Mouse (Mus musculus) neural tube, embryonic 13.5 days (tissue): ENCODE measurements around the gene Chst4. TPM values are rescaled to one million over a fixed set of nuclear protein-coding genes. Genes with fewer than 3 reads are reported as not detected.
A peak's percentile ranks its signal among the peaks of the same experiment; 100 is the strongest.

Source experiments
- ATAC-seq: fragments of 200-750 bp; cut with Nextera tagmentation; 2 replicates; pipeline ENCODE4 v1.8.0; 2017; ENCODE audit warnings: low read depth, mild to moderate bottlenecking, moderate TSS enrichment, moderate library complexity
- H3K27ac ChIP-seq: fragments of 300-500 bp; sonication (generic); replicated peaks from 2 replicates; pipeline ENCODE4 v1.5.1; 2015; ENCODE audit warnings: moderate library complexity, mild to moderate bottlenecking, inconsistent platforms
- H3K27me3 ChIP-seq: fragments of 300-500 bp; sonication (generic); 2 replicates; pipeline ENCODE4 v1.6.1; 2015; ENCODE audit warnings: mild to moderate bottlenecking, inconsistent platforms
- H3K36me3 ChIP-seq: fragments of 300-500 bp; sonication (generic); 2 replicates; pipeline ENCODE4 v1.6.1; 2015; ENCODE audit warnings: mild to moderate bottlenecking, inconsistent platforms
- H3K4me1 ChIP-seq: fragments of 300-500 bp; sonication (generic); replicated peaks from 2 replicates; pipeline ENCODE4 v1.6.1; 2015; ENCODE audit warnings: inconsistent platforms
- H3K4me2 ChIP-seq: fragments of 300-500 bp; sonication (generic); 2 replicates; pipeline ENCODE4 v1.6.1; 2015; ENCODE audit warnings: inconsistent platforms, mild to moderate bottlenecking, moderate library complexity
- H3K4me3 ChIP-seq: fragments of 300-500 bp; sonication (generic); 2 replicates; pipeline ENCODE4 v1.5.1; 2015; ENCODE audit warnings: mild to moderate bottlenecking, inconsistent platforms
- H3K9ac ChIP-seq: fragments of 300-500 bp; sonication (generic); 2 replicates; pipeline ENCODE4 v1.6.1; 2015; ENCODE audit warnings: moderate library complexity, mild to moderate bottlenecking, inconsistent platforms
- H3K9me3 ChIP-seq: fragments of 300-500 bp; sonication (generic); 2 replicates; pipeline ENCODE4 v1.6.1; 2016; ENCODE audit warnings: inconsistent platforms
- WGBS: fragments of 180-500 bp; shearing (Covaris S2); methylation state at CpG from one replicate; pipeline ENCODE4 v1.1.7; 2015; 5-methylcytosine and 5-hydroxymethylcytosine counted together
- polyA plus RNA-seq: library from polyadenylated mRNA; unstranded; fragments of >200 nt; fragmentation: Nextera tagmentation; extraction: Ambion mirVana; gene quantifications from 2 replicates; pipeline ENCODE4 v1.2.1, GENCODE M21; 2015

The Chst4 gene
- polyA plus RNA-seq, 1 experiment from 2014 or later, result not detected

- Histone ChIP-seq H3K9me3 (no peaks in the 10 kb centered on the region), H3K4me3 (no peak overlapping the region), H3K36me3 (no peaks in the 10 kb centered on the region), H3K9ac (no peak overlapping the region), H3K4me1 (peaks cover 9% of the 10 kb centered on the region; the same call in 1 of the 2 replicates), H3K27me3 (no peaks in the 10 kb centered on the region), H3K27ac (no peak overlapping the region), H3K4me2 (no peak overlapping the region)
- ATAC-seq, result no peak
- WGBS, result 37% methylated on average over 9 of the region's 9 CpGs
These were observed 36.6 kb downstream of the Chst4 start for GRCm38 (mm10) chr8:110002953-110003352.

GRCm38 (mm10) chr8:109999974-110000373 is 39.6 kb downstream of the Chst4 start:
- Histone ChIP-seq H3K27me3 (no peaks in the 10 kb centered on the region), H3K4me1 (no peaks in the 10 kb centered on the region), H3K4me3 (no peak overlapping the region), H3K4me2 (no peak overlapping the region), H3K36me3 (no peaks in the 10 kb centered on the region), H3K27ac (no peak overlapping the region), H3K9me3 (no peaks in the 10 kb centered on the region), H3K9ac (no peak overlapping the region)
- 85% methylated on average over 10 of the region's 10 CpGs for WGBS
- ATAC-seq, result no peak

- H3K27ac ChIP-seq, result no peak overlapping the region
- H3K36me3 ChIP-seq, result no peaks in the 10 kb centered on the region
- no peak overlapping the region for H3K4me2 ChIP-seq
- no peak for ATAC-seq
- H3K9ac ChIP-seq, result no peak overlapping the region
- no peak overlapping the region for H3K4me3 ChIP-seq
- no peaks in the 10 kb centered on the region for H3K27me3 ChIP-seq
- H3K4me1 ChIP-seq, result no peaks in the 10 kb centered on the region
- no peaks in the 10 kb centered on the region for H3K9me3 ChIP-seq
- WGBS, result 70% methylated on average over 7 of the region's 7 CpGs
These were observed 41.5 kb downstream of the Chst4 start for GRCm38 (mm10) chr8:109998066-109998465.

- Histone ChIP-seq H3K4me1 (no peaks in the 10 kb centered on the region), H3K27me3 (no peaks in the 10 kb centered on the region), H3K9ac (no peak overlapping the region), H3K9me3 (no peaks in the 10 kb centered on the region), H3K36me3 (no peaks in the 10 kb centered on the region), H3K4me2 (no peak overlapping the region), H3K4me3 (no peak overlapping the region), H3K27ac (no peak overlapping the region)
- ATAC-seq, result no peak
- 92% methylated on average over 9 of the region's 9 CpGs for WGBS
These were observed 42.2 kb downstream of the Chst4 start for GRCm38 (mm10) chr8:109997381-109997780.

GRCm38 (mm10) chr8:109992951-109993350 is 46.6 kb downstream of the Chst4 start:
- H3K27ac ChIP-seq, result no peak overlapping the region
- no peak overlapping the region for H3K9ac ChIP-seq
- no peak for ATAC-seq
- H3K27me3 ChIP-seq, result no peaks in the 10 kb centered on the region
- no peaks in the 10 kb centered on the region for H3K9me3 ChIP-seq
- H3K4me3 ChIP-seq, result no peak overlapping the region
- no peaks in the 10 kb centered on the region for H3K36me3 ChIP-seq
- no peak overlapping the region for H3K4me2 ChIP-seq
- 87% methylated on average over 1 of the region's 1 CpGs for WGBS
- H3K4me1 ChIP-seq, result no peaks in the 10 kb centered on the region

GRCm38 (mm10) chr8:109992166-109992565 is 47.4 kb downstream of the Chst4 start:
- ATAC-seq, result no peak
- Histone ChIP-seq H3K9ac (no peak overlapping the region), H3K4me3 (no peak overlapping the region), H3K4me1 (no peaks in the 10 kb centered on the region), H3K9me3 (no peaks in the 10 kb centered on the region), H3K4me2 (no peak overlapping the region), H3K27me3 (no peaks in the 10 kb centered on the region), H3K27ac (no peak overlapping the region), H3K36me3 (no peaks in the 10 kb centered on the region)
- 71% methylated on average over 5 of the region's 5 CpGs for WGBS

- Histone ChIP-seq H3K9ac (no peak within 1 kb of the TSS), H3K4me3 (no peak within 1 kb of the TSS), H3K36me3 (no peaks in the 10 kb centered on the region), H3K27me3 (no peaks in the 10 kb centered on the region), H3K4me1 (no peaks in the 10 kb centered on the region), H3K9me3 (no peaks in the 10 kb centered on the region), H3K27ac (no peak within 1 kb of the TSS), H3K4me2 (no peak within 1 kb of the TSS)
- 87% methylated on average over 8 of the region's 8 CpGs for WGBS
- no peak for ATAC-seq
These were observed 49.3 kb downstream of the Chst4 start, which contains the start of gene Tat for GRCm38 (mm10) chr8:109990224-109990623. Gene Tat (plus strand): TSS chr8:109990437.

GRCm38 (mm10) chr8:109989151-109989550 is 50.4 kb downstream of the Chst4 start:
- H3K4me1 ChIP-seq, result peaks cover 9% of the 10 kb centered on the region; the same call in 1 of the 2 replicates
- no peaks in the 10 kb centered on the region for H3K36me3 ChIP-seq
- no peak overlapping the region for H3K9ac ChIP-seq
- WGBS, result 93% methylated on average over 8 of the region's 8 CpGs
- no peak overlapping the region for H3K4me3 ChIP-seq
- H3K27ac ChIP-seq, result no peak overlapping the region
- H3K9me3 ChIP-seq, result no peaks in the 10 kb centered on the region
- H3K4me2 ChIP-seq, result no peak overlapping the region
- H3K27me3 ChIP-seq, result no peaks in the 10 kb centered on the region
- no peak for ATAC-seq

- no peak overlapping the region for H3K4me2 ChIP-seq
- H3K27ac ChIP-seq, result no peak overlapping the region
- peaks cover 20% of the 10 kb centered on the region; the same call in 1 of the 2 replicates for H3K4me1 ChIP-seq
- H3K4me3 ChIP-seq, result no peak overlapping the region
- ATAC-seq, result no peak
- no peaks in the 10 kb centered on the region for H3K27me3 ChIP-seq
- 86% methylated on average over 7 of the region's 7 CpGs for WGBS
- no peak overlapping the region for H3K9ac ChIP-seq
- H3K9me3 ChIP-seq, result no peaks in the 10 kb centered on the region
- H3K36me3 ChIP-seq, result no peaks in the 10 kb centered on the region
These were observed 51.8 kb downstream of the Chst4 start for GRCm38 (mm10) chr8:109987776-109988175.

- ATAC-seq, result no peak
These were observed 53.2 kb downstream of the Chst4 start for GRCm38 (mm10) chr8:109986384-109986783.

GRCm38 (mm10) chr8:109983944-109984343 is 55.6 kb downstream of the Chst4 start:
- H3K4me2 ChIP-seq, result peak overlapping the region; percentile 2; the same call in 1 of the 2 replicates
- ATAC-seq, result peak; percentile 65; the same call in 1 of the 2 replicates
- no peaks in the 10 kb centered on the region for H3K27me3 ChIP-seq
- H3K36me3 ChIP-seq, result no peaks in the 10 kb centered on the region
- H3K27ac ChIP-seq, result peak overlapping the region; percentile 67
- WGBS, result 24% methylated on average over 5 of the region's 5 CpGs
- H3K9me3 ChIP-seq, result no peaks in the 10 kb centered on the region
- no peak overlapping the region for H3K9ac ChIP-seq
- no peak overlapping the region for H3K4me3 ChIP-seq
- H3K4me1 ChIP-seq, result peaks cover 23% of the 10 kb centered on the region; the same call in 1 of the 2 replicates

More at GRCm38 (mm10) chr8:109986384-109986783, 53.2 kb downstream of the Chst4 start:
- WGBS, result 70% methylated on average over 7 of the region's 7 CpGs
- Histone ChIP-seq H3K27ac (no peak overlapping the region), H3K27me3 (no peaks in the 10 kb centered on the region), H3K9ac (no peak overlapping the region), H3K4me2 (no peak overlapping the region), H3K4me1 (peaks cover 23% of the 10 kb centered on the region; the same call in 1 of the 2 replicates), H3K36me3 (no peaks in the 10 kb centered on the region), H3K9me3 (no peaks in the 10 kb centered on the region), H3K4me3 (no peak overlapping the region)

GRCm38 (mm10) chr8:109982386-109983105 is 57.0 kb downstream of the Chst4 start:
- Histone ChIP-seq H3K27ac (no peak overlapping the region), H3K4me2 (no peak overlapping the region), H3K4me3 (no peak overlapping the region), H3K36me3 (no peaks in the 10 kb centered on the region), H3K4me1 (peaks cover 23% of the 10 kb centered on the region; the same call in 1 of the 2 replicates), H3K9me3 (no peaks in the 10 kb centered on the region), H3K9ac (no peak overlapping the region), H3K27me3 (no peaks in the 10 kb centered on the region)
- ATAC-seq, result no peak
- WGBS, result 79% methylated on average over 15 of the region's 15 CpGs
